Mouse (Mus musculus) kidney, adult 2 months (tissue): ENCODE measurements at regions not wholly inside any gene's neighbourhood (a gene's known extent, or its start where the extent isn't known, plus 50 kb on each side); places are given as distances from the start of the nearest gene placed in this dataset.

Experiments used
- CTCF ChIP-seq: fragments of 200-500 bp; conservative IDR thresholded peaks from 2 replicates; pipeline ENCODE4 v1.5.1; 2011; ENCODE audit warnings: low read depth, mild to moderate bottlenecking, control low read depth, low read length, moderate library complexity, mixed read lengths; ENCODE audit not compliant: insufficient read depth, insufficient read length
- POLR2A ChIP-seq: fragments of 200-500 bp; IDR thresholded peaks from one replicate; pipeline ENCODE4 v1.6.1; 2011; ENCODE audit warnings: low read depth, low read length, control low read depth

DNA sequence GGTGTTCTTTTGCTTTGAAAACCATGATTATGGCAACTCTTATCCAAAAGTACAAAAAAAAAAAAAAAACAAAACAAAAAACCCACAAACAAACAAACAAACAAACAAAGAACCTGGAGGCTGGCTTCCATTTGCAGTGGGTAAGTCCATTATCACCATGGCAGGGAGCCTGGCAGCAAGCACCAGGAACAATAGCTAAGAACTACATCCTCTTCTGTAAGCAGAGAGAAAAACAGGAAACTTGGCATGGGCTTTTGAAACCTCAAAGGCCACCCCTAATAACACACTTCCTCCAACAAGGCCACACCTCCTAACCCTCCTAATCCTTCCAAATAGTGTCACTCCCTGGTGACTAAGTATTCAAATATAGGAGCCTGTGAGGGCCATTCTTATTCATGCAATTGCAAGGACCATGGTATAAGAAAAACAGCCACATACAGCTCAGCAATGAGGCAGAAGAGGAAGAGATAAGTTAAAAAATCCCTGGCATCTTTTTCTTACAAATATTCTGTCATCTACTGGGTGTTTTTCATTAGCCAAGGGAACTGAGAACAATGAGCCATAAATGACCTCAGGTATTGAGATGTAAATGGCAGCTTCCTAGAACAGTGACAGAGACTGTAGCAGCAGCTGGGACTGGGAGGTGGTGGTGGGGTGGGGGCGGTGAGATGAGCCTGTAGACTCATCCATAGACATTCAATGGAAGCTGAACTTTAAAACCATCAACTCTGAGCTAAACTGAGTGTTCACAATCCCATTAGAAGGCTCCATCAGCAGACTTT is 477.3 kb upstream of the Gcfc2 start:
- TF ChIP-seq CTCF (no peak), POLR2A (no peak)
